Mouse (Mus musculus): ENCODE measurements around the gene Aprt. TPM values are rescaled to one million over a fixed set of nuclear protein-coding genes. Genes with fewer than 3 reads are reported as not detected.

The Aprt gene
- total RNA-seq, 2 experiments from 2014 or later = 29.8 to 38.9 TPM

GRCm38 (mm10) chr8:122546066-122546755 lies 30.5 kb downstream of the Aprt start:
- DNase-seq = no peak
- intact Hi-C loops (cut with DNase I) = loop anchor here (2.0 kb wide), 2 partner anchors 15 to 23 kb away; no protein-coding TSS in a partner anchor

GRCm38 (mm10) chr8:122544138-122544537 lies 32.6 kb downstream of the Aprt start:
- intact Hi-C loops (cut with DNase I) = no loop called here
- DNase-seq = no peak

GRCm38 (mm10) chr8:122538310-122539076 lies 38.2 kb downstream of the Aprt start:
- intact Hi-C loops (cut with DNase I) = no loop called here

GRCm38 (mm10) chr8:122537812-122538211 lies 38.9 kb downstream of the Aprt start:
- intact Hi-C loops (cut with DNase I) = no loop called here
- no peak for DNase-seq

More at GRCm38 (mm10) chr8:122538310-122539076, 38.2 kb downstream of the Aprt start:
- DNase-seq = no peak

- intact Hi-C loops (cut with DNase I) = no loop called here
These were observed 39.7 kb downstream of the Aprt start for GRCm38 (mm10) chr8:122537033-122537432.

GRCm38 (mm10) chr8:122531312-122531711 lies 45.4 kb downstream of the Aprt start:
- intact Hi-C loops (cut with DNase I) = loop anchor here (2.0 kb wide), 1 partner anchor 15 kb away; no protein-coding TSS in a partner anchor
- peak in 1 of 2 experiments; percentile 24 for DNase-seq

More at GRCm38 (mm10) chr8:122537033-122537432, 39.7 kb downstream of the Aprt start:
- no peak for DNase-seq

- intact Hi-C loops (cut with DNase I) = no loop called here
- DNase-seq = no peak
These were observed 47.5 kb downstream of the Aprt start for GRCm38 (mm10) chr8:122529159-122529558.

GRCm38 (mm10) chr8:122527937-122528336 lies 48.8 kb downstream of the Aprt start:
- intact Hi-C loops (cut with DNase I) = no loop called here
- no peak for DNase-seq

GRCm38 (mm10) chr8:122526526-122527170 lies 50.1 kb downstream of the Aprt start:
- intact Hi-C loops (cut with DNase I) = no loop called here
- DNase-seq = no peak

- DNase-seq = no peak
These were observed 50.6 kb downstream of the Aprt start for GRCm38 (mm10) chr8:122526084-122526483.

GRCm38 (mm10) chr8:122525004-122525403 lies 51.7 kb downstream of the Aprt start:
- DNase-seq = no peak
- intact Hi-C loops (cut with DNase I) = no loop called here

More at GRCm38 (mm10) chr8:122526084-122526483, 50.6 kb downstream of the Aprt start:
- intact Hi-C loops (cut with DNase I) = no loop called here

Small RNA genes lying within 50 kb of the gene (microRNA-seq; reads per million reads assigned to microRNA genes)
- 0 reads per million in 2 experiments for gene Mir6396 (ENCODE audit: borderline number of aligned reads in 2 of 2)

Other genes starting within 250 kb of the Aprt start
- gene Trhr2, start 216.2 kb downstream of the Aprt start, total RNA-seq (2021) = not detected
- 10 to 100 TPM; 21.4 to 23.0 TPM for gene Zc3h18, start 200.3 kb downstream of the Aprt start, total RNA-seq (2021)
- not detected for gene Il17c, start 154.9 kb downstream of the Aprt start, total RNA-seq (2021)
- gene Cyba, start 144.0 kb downstream of the Aprt start, total RNA-seq (2021) = 10 to 100 TPM; 40.4 to 42.1 TPM
- 1 to 10 TPM; 4.5 to 5.5 TPM for gene Mvd, start 133.5 kb downstream of the Aprt start, total RNA-seq (2021)
- gene Snai3, start 116.2 kb downstream of the Aprt start, total RNA-seq (2021) = 1 to 10 TPM; 2.2 to 5.0 TPM
- 10 to 100 TPM; 37.3 to 40.0 TPM for gene Rnf166, start 100.8 kb downstream of the Aprt start, total RNA-seq (2021)
- 10 to 100 TPM in 1 of 2 experiments, 1 to 10 TPM in 1; 7.1 to 10.7 TPM for gene Ctu2, start 100.8 kb downstream of the Aprt start, total RNA-seq (2021)
- gene Piezo1, start 25.6 kb downstream of the Aprt start, total RNA-seq (2021) = 10 to 100 TPM; 18.8 to 21.6 TPM
- 1 to 10 TPM; 2.4 to 2.5 TPM for gene Cdt1, start 8.9 kb downstream of the Aprt start, total RNA-seq (2021)
- gene Galns, start 34.6 kb upstream of the Aprt start, total RNA-seq (2021) = 1 to 10 TPM; 3.1 to 3.5 TPM
- 10 to 100 TPM; 65.8 to 67.9 TPM for gene Trappc2l, start 34.7 kb upstream of the Aprt start, total RNA-seq (2021)
- not detected for gene Pabpn1l, start 45.8 kb upstream of the Aprt start, total RNA-seq (2021)
- 10 to 100 TPM; 19.7 to 23.0 TPM for gene Cbfa2t3, start 122.2 kb upstream of the Aprt start, total RNA-seq (2021)
- gene Acsf3, start 198.6 kb upstream of the Aprt start, total RNA-seq (2021) = 10 to 100 TPM; 28.3 to 30.6 TPM

All from heart, postnatal 36 days (tissue).